Mouse (Mus musculus): ENCODE results near the gene Gpt2. TPM values are rescaled to one million over a fixed set of nuclear protein-coding genes. Genes with fewer than 3 reads are reported as not detected.

The Gpt2 gene
- polyA plus RNA-seq, 1 experiment, result 31.1 TPM

Other genes starting within 250 kb of the Gpt2 start
- gene Orc6, start 192.9 kb upstream of the Gpt2 start, polyA plus RNA-seq (2012; rRNA removed), result 25.1 and 31.3 TPM in 2 replicates
- 92.0 and 94.3 TPM in 2 replicates for gene Vps35, start 192.8 kb upstream of the Gpt2 start, polyA plus RNA-seq (2012; rRNA removed)
- gene Mylk3, start 106.2 kb upstream of the Gpt2 start, polyA plus RNA-seq (2012; rRNA removed), result 0.21 and 0.22 TPM in 2 replicates
- 16.4 TPM in 2 replicates for gene 4921524J17Rik, start 59.7 kb upstream of the Gpt2 start, polyA plus RNA-seq (2012; rRNA removed)
- 58.3 and 85.0 TPM in 2 replicates for gene Dnaja2, start 62.8 kb downstream of the Gpt2 start, polyA plus RNA-seq (2012; rRNA removed)
- 3.5 and 3.7 TPM in 2 replicates for gene Neto2, start 208.3 kb downstream of the Gpt2 start, polyA plus RNA-seq (2012; rRNA removed)